Mouse (Mus musculus) neural tube, embryonic 15.5 days (tissue): ENCODE measurements around the gene Med8. TPM values are rescaled to one million over a fixed set of nuclear protein-coding genes. Genes with fewer than 3 reads are reported as not detected.

Experiments used
- ATAC-seq: fragments of 200-750 bp; cut with Nextera tagmentation; 2 replicates; pipeline ENCODE4 v1.8.0; 2017; ENCODE audit warnings: mild to moderate bottlenecking, moderate TSS enrichment, moderate library complexity; ENCODE audit not compliant: low FRiP score
- H3K27ac ChIP-seq: fragments of 300-500 bp; sonication (generic); replicated peaks from 2 replicates; pipeline ENCODE4 v1.5.1; 2015; ENCODE audit warnings: mild to moderate bottlenecking, inconsistent platforms
- H3K27me3 ChIP-seq: fragments of 300-500 bp; sonication (generic); replicated peaks from 2 replicates; pipeline ENCODE4 v1.6.1; 2015; ENCODE audit warnings: inconsistent platforms
- H3K36me3 ChIP-seq: fragments of 300-500 bp; sonication (generic); 2 replicates; pipeline ENCODE4 v1.6.1; 2015; ENCODE audit warnings: inconsistent platforms
- H3K4me1 ChIP-seq: fragments of 300-500 bp; sonication (generic); 2 replicates; pipeline ENCODE4 v1.6.1; 2015; ENCODE audit warnings: inconsistent platforms
- H3K4me2 ChIP-seq: fragments of 300-500 bp; sonication (generic); 2 replicates; pipeline ENCODE4 v1.6.1; 2015; ENCODE audit warnings: inconsistent platforms, mild to moderate bottlenecking, moderate library complexity
- H3K4me3 ChIP-seq: fragments of 300-500 bp; sonication (generic); replicated peaks from 2 replicates; pipeline ENCODE4 v1.5.1; 2015; ENCODE audit warnings: mild to moderate bottlenecking, inconsistent platforms
- H3K9ac ChIP-seq: fragments of 300-500 bp; sonication (generic); replicated peaks from 2 replicates; pipeline ENCODE4 v1.6.1; 2015; ENCODE audit warnings: mild to moderate bottlenecking, inconsistent platforms
- H3K9me3 ChIP-seq: fragments of 300-500 bp; sonication (generic); replicated peaks from 2 replicates; pipeline ENCODE4 v1.6.1; 2016; ENCODE audit warnings: inconsistent platforms
- WGBS: fragments of 180-500 bp; shearing (Covaris S2); methylation state at CpG from one replicate; pipeline ENCODE4 v1.1.7; 2015; ENCODE audit warnings: mixed read lengths; 5-methylcytosine and 5-hydroxymethylcytosine counted together
- polyA plus RNA-seq: library from polyadenylated mRNA; unstranded; fragments of >200 nt; fragmentation: Nextera tagmentation; extraction: Ambion mirVana; gene quantifications from 2 replicates; pipeline ENCODE4 v1.2.1, GENCODE M21; 2015

The Med8 gene
- polyA plus RNA-seq, 1 experiment from 2014 or later = 99.7 TPM

- no peak for ATAC-seq
- Histone ChIP-seq H3K27me3 (no peaks in the 10 kb centered on the region), H3K9me3 (no peaks in the 10 kb centered on the region), H3K4me2 (no peak overlapping the region), H3K4me1 (no peaks in the 10 kb centered on the region), H3K9ac (no peak overlapping the region), H3K27ac (no peak overlapping the region), H3K36me3 (peaks cover 89% of the 10 kb centered on the region), H3K4me3 (no peak overlapping the region)
- 86% methylated on average over 13 of the region's 13 CpGs for WGBS
These were observed 8.1 kb downstream of the Med8 start for GRCm38 (mm10) chr4:118417112-118417797.

- H3K4me1 ChIP-seq = no peaks in the 10 kb centered on the region
- H3K36me3 ChIP-seq = peaks cover 56% of the 10 kb centered on the region
- no peaks in the 10 kb centered on the region for H3K9me3 ChIP-seq
- no peaks in the 10 kb centered on the region for H3K27me3 ChIP-seq
- no peak for ATAC-seq
- H3K9ac ChIP-seq = no peak overlapping the region
- no peak overlapping the region for H3K27ac ChIP-seq
- H3K4me2 ChIP-seq = no peak overlapping the region
- WGBS = 90% methylated on average over 3 of the region's 3 CpGs
- H3K4me3 ChIP-seq = no peak overlapping the region
These were observed 12.2 kb downstream of the Med8 start for GRCm38 (mm10) chr4:118421384-118421783.

GRCm38 (mm10) chr4:118424541-118425160 is 15.5 kb downstream of the Med8 start:
- 90% methylated on average over 4 of the region's 4 CpGs for WGBS
- H3K4me3 ChIP-seq = no peak overlapping the region
- no peak overlapping the region for H3K4me2 ChIP-seq
- peaks cover 29% of the 10 kb centered on the region for H3K36me3 ChIP-seq
- ATAC-seq = no peak
- H3K9ac ChIP-seq = no peak overlapping the region
- H3K27ac ChIP-seq = no peak overlapping the region
- H3K4me1 ChIP-seq = peaks cover 25% of the 10 kb centered on the region
- H3K27me3 ChIP-seq = no peaks in the 10 kb centered on the region
- no peaks in the 10 kb centered on the region for H3K9me3 ChIP-seq

DNA sequence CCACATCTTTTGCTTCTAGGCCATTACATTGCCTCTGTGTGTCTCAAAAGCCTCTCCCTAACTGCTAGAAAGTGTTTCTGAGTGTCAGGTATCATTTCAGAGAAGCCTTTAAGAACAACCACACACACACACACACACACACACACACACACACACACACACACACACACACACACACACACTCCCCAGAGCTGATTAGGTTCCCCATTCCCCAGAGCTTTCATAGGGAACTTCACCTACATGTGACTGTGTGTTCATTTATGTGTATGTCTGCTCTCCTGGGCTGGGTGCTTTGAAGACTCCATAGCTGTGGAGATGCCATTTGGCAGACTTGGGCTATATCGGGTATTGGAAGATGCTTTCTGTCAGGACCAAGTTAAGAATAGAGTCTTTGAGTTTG is 16.2 kb downstream of the Med8 start:
- H3K36me3 ChIP-seq = peaks cover 23% of the 10 kb centered on the region
- WGBS = 92% methylated on average over 1 of the region's 1 CpGs
- peaks cover 27% of the 10 kb centered on the region for H3K4me1 ChIP-seq
- no peaks in the 10 kb centered on the region for H3K27me3 ChIP-seq
- H3K4me2 ChIP-seq = no peak overlapping the region
- H3K9ac ChIP-seq = no peak overlapping the region
- no peak for ATAC-seq
- H3K4me3 ChIP-seq = no peak overlapping the region
- H3K9me3 ChIP-seq = no peaks in the 10 kb centered on the region
- H3K27ac ChIP-seq = no peak overlapping the region

DNA sequence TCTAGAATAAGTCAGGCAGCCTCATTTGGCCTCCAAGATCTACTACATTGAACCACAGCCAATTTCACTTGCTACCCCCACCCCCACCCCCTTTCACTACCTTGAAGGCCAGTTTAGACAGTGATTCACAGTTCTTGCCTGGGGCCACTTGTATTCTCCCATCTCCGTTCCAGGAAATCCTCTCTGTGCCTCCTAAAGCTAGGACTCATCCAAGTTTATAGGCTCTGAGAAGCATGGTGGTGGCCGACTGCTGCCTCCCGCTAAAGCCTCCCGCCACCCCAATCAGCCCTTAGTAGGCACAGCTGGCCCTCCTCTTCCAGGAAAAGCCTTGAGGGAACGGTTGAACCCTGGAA is 18.3 kb downstream of the Med8 start:
- Histone ChIP-seq H3K9ac (peak overlapping the region; percentile 53), H3K9me3 (no peaks in the 10 kb centered on the region), H3K4me3 (peak overlapping the region; percentile 49), H3K27me3 (no peaks in the 10 kb centered on the region), H3K4me1 (peaks cover 27% of the 10 kb centered on the region), H3K36me3 (peaks cover 24% of the 10 kb centered on the region), H3K27ac (peak overlapping the region; percentile 68), H3K4me2 (peak overlapping the region; percentile 72)
- WGBS = 2% methylated on average over 5 of the region's 5 CpGs
- ATAC-seq = peak; percentile 45

- H3K36me3 ChIP-seq = peaks cover 29% of the 10 kb centered on the region
- H3K27me3 ChIP-seq = no peaks in the 10 kb centered on the region
- H3K9me3 ChIP-seq = no peaks in the 10 kb centered on the region
- peak within 1 kb of the TSS; percentile 49 for H3K4me3 ChIP-seq
- peaks cover 27% of the 10 kb centered on the region for H3K4me1 ChIP-seq
- peak within 1 kb of the TSS; percentile 53 for H3K9ac ChIP-seq
- H3K4me2 ChIP-seq = peak within 1 kb of the TSS; percentile 72
- peak; percentile 90 for ATAC-seq
- H3K27ac ChIP-seq = peak within 1 kb of the TSS; percentile 72
- WGBS = 0% methylated on average over 26 of the region's 31 CpGs
These were observed 18.8 kb downstream of the Med8 start, which contains the start of gene Elovl1 for GRCm38 (mm10) chr4:118427768-118428451. Elovl1 (plus strand) TSS chr4:118428093.

DNA sequence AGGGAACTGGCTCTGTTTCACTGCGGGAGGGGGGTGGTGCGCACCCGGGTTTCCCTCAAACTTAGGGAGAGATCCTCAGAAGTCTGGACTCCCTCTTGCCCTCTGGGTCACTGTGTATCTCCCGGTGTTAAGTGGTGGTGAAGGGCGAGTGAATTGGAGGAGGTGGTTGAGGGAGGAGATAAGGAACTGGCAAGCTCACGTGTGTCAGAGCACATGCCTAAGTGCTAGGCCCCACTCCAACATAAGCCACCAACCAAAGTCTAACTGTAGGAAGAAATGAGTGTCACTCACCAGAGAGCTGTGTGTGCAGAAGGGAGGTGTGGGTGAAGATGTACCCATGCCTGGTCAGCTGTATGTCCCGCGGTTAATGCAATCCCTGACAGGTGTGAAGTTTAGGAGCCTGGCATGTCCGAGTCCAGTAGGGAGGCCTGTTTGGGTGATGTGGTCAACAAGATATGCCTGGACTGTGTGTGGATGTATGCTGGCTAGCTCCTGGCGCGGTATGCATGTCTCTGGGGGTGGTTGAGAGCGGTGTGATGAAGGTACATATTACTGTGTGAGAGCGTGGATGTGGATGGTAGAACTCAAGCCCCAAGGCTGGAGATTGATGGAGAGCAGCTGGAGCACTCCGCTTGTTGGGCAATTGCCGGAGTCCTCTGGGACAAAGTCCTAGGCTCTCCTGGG is 19.5 kb downstream of the Med8 start:
- ATAC-seq = peak; percentile 16; the same call in 1 of the 2 replicates
- WGBS = 46% methylated on average over 15 of the region's 15 CpGs
- Histone ChIP-seq H3K4me2 (peak overlapping the region; percentile 72), H3K36me3 (peaks cover 30% of the 10 kb centered on the region), H3K27ac (peak overlapping the region; percentile 72; the same call in 1 of the 2 replicates), H3K9me3 (no peaks in the 10 kb centered on the region), H3K4me3 (peak overlapping the region; percentile 49), H3K9ac (peak overlapping the region; percentile 53), H3K27me3 (no peaks in the 10 kb centered on the region), H3K4me1 (peaks cover 27% of the 10 kb centered on the region)

GRCm38 (mm10) chr4:118429215-118429895 is 20.2 kb downstream of the Med8 start:
- H3K4me3 ChIP-seq = peak overlapping the region; percentile 49; the same call in 1 of the 2 replicates
- peaks cover 30% of the 10 kb centered on the region for H3K36me3 ChIP-seq
- H3K4me1 ChIP-seq = peaks cover 27% of the 10 kb centered on the region
- no peaks in the 10 kb centered on the region for H3K9me3 ChIP-seq
- no peak overlapping the region for H3K9ac ChIP-seq
- H3K27me3 ChIP-seq = no peaks in the 10 kb centered on the region
- peak overlapping the region; percentile 72 for H3K4me2 ChIP-seq
- H3K27ac ChIP-seq = no peak overlapping the region
- no peak for ATAC-seq
- WGBS = 67% methylated on average over 7 of the region's 7 CpGs

DNA sequence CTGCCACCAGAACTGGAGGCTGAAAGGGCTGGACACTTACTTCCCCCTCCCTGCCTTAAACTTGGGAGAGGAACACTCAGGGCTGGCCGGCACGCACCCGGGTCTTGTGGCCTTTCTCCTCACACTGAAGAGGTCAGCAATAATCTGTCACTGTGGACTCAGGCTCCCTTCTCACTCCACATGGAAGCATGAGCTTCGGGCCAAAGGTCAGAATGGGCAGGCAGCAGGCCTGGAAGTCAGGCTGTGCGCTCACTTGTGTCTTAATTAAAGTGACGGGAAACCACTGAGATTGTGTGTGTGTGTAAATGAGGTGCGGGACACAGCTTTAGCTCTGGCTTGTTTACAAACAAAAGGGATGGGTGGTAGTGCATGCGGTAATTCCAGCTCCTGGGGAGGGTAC is 23.2 kb downstream of the Med8 start:
- Histone ChIP-seq H3K9ac (no peak overlapping the region), H3K27me3 (no peaks in the 10 kb centered on the region), H3K4me3 (no peak overlapping the region), H3K27ac (no peak overlapping the region), H3K4me2 (no peak overlapping the region), H3K9me3 (no peaks in the 10 kb centered on the region), H3K36me3 (peaks cover 30% of the 10 kb centered on the region), H3K4me1 (peaks cover 36% of the 10 kb centered on the region)
- WGBS = 76% methylated on average over 8 of the region's 8 CpGs
- no peak for ATAC-seq

DNA sequence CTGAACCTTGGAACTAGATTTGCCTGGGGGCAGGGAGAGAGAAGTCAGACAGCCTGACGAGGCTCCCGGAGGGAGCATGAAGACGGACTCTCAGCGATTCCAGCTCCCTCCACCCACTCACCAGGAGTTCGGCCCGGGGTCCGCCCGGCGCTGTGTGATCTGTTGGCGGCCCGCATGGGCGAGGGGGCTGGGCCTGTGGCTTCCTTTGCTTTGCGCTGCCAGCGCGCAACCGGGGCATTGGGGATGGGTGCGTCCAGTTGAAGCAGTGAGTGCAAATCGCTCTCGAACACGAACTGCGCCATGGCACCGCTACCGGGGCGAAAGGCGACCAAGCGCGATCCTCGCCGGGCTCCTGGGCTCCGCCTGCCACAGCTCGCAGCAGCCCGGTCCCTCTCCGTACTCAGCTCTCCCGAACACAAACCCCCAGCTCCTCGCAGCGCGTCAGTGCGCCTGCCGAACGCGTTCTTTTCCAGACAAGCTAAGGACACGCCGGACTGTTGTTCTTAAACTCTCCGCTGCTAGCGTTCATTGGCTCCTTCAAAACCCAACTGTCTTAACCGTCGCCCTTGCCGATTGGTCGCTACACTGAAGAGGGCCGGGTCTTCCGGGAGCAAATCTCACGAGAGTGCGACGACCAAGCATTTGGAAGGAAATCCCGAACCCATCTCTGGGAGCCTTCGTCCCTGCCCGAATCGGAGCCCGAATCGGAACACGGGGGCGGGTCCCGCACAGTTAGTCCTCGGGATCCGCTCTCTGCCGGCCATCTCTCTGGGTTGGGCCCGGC is 27.9 kb downstream of the Med8 start, which contains the start of gene Cdc20:
Gene Cdc20, minus strand, starts transcription at position 533 of the 784 bp plus-strand sequence.
- no peaks in the 10 kb centered on the region for H3K27me3 ChIP-seq
- peaks cover 16% of the 10 kb centered on the region for H3K36me3 ChIP-seq
- H3K4me3 ChIP-seq = peak within 1 kb of the TSS; percentile 49
- H3K4me1 ChIP-seq = peaks cover 23% of the 10 kb centered on the region
- peak within 1 kb of the TSS; percentile 97 for H3K4me2 ChIP-seq
- H3K9me3 ChIP-seq = no peaks in the 10 kb centered on the region
- peak; percentile 96 for ATAC-seq
- under 1% methylated on average over 67 of the region's 67 CpGs for WGBS
- peak within 1 kb of the TSS; percentile 62 for H3K9ac ChIP-seq
- H3K27ac ChIP-seq = peak within 1 kb of the TSS; percentile 86
